Mouse (Mus musculus) adrenal gland, adult (tissue): ENCODE data around the gene Wdfy4.

Source experiments
- DNase-seq, 2 experiments: peaks; one replicate each; pipeline ENCODE4 v3.0.0; 2022 to 2023; ENCODE audit warnings: low spot score in 1 of 2; ENCODE audit not compliant: inconsistent age in 2 of 2

Gene Wdfy4

DNA sequence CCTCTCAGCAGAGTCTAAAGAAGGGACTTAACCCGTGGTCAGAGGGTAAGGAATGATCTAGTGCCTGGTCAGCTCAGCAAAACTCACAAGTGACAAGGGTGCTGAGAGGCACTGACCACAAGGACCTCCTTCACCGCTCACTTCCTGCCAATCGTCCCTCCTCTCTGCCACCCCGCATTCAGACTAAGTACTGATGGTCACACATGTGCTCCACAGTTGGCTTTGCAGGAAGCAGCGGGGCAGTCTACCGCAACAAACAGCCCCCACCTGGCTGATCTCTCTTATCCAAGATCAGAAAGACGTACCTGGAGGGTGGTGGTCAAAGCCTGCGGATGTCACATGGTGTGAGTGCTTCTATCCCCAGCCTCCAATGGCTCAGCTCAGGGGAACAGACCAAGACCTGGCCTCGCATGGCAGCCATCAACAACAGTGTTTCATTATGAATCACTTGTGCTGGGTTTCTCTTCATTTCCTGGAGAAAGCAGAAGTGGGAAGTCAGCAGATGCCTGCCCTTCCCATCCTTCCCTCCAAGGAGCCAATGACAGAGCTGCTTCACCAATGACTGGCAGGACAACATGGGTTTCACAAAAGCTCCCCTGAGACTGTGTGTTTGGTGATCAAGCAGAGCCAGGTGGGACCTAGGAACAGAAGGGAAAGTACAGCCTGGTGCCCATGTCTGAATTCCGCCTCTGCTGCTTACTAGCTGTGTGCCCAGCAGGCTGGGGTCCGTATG lies at the start of gene Wdfy4:
Gene Wdfy4 (minus strand): TSS at position 441 of the 733 bp plus-strand sequence.
- DNase-seq, result peak; percentile 18 to 36

- DNase-seq, result peak in 1 of 2 experiments; percentile 41
Observed at GRCm38 (mm10) chr14:33232048-33232447, 46.7 kb upstream of the Wdfy4 start.

DNA sequence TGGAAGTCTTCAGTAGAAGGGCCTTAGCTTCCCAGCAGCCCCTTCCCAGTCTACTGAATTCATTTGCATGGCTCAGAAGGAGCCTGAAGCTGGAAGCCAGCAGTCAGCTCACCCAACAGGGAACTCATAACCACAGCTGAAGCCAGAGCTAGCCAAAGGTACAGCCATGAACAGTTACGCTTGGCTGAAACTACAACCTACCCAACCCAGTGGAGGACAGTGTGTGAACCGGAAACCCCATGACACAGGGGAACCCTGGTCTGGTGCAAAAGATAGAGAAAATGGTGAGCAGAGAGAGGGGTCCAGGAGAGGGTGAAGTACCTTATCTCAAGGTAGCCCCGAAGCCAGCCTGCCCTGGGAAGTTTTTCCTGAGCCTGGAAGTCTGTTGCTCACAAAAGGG lies 46.0 kb upstream of the Wdfy4 start:
- no peak for DNase-seq

DNA sequence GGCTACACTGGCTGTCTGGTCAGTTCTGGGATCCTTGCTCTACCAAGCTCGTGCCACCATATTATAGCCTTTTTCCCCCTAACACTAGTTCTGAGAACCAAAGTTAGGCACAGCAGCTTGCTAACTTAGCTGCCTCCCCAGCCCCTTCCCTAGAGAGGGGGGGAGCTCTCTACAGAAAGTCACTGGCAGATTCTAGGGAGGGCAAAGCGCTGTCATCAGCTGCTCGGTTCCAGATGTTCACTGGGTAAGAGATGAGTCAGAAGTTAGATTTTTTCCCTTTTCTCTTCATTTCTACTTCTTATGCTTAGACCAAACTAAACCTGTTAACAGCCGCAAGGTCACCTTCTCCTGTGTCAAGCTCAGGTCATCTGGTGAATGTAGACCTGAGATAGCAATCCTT lies 45.4 kb upstream of the Wdfy4 start:
- DNase-seq, result no peak

DNA sequence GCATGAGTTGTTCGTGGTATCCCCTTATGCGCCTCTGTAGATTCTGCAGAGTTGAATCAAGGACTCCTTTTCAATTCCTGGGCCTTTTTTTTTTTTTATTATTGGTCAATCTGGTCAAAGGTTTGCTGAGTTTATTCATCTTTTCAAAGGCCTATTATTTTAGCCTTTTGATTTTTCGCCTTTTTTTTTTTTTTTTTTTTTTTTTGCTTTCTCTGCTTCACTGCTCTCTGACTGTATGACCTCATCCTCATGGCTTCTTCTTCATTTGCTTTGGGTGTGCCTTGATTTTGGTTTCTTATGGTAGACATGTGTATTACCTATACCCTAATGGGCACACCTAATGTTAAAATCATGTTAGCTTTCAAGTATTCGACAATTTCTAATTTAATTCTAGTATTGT lies 39.9 kb upstream of the Wdfy4 start:
- DNase-seq, result no peak

DNA sequence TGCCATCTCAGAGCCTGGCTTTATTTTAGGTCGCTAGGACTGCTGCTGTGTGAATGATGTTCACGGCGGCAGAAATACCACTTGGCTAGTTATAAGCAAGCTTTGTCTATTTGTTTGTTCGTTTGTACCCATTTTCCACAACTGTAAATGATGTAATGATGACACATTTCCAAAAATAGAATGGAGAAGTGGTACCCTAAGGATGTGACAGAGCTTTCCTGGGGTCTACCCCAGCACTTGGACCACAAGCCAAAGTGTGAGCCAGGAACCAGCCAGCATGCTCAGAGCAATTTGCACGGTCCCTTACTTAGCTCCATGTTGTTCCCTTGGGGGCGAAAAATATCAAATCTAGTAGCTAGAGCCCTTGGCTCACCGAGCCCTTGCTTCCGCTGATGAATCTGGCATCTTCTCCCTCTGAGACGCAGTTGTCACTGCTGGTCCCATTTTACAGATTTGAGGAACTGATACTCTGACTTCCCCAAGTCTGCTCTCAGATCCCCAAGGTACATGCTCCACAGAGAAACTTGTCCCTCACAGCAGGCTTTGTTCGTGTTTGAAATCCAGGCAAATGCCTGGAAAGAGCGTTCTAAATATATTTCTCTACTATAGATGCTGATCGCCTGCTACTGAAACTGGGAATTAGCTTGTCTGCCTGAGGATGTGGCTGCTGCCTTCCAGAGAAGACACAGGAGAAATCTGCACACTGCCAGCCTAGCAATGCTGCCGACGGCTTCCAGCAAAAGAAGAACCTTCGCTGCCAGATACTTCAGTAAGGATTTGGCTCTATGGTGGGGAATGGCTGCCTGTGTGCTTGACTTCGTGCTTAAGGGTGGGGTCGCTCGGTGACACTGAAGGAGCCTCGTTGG lies 31.3 kb upstream of the Wdfy4 start:
- no peak for DNase-seq

DNA sequence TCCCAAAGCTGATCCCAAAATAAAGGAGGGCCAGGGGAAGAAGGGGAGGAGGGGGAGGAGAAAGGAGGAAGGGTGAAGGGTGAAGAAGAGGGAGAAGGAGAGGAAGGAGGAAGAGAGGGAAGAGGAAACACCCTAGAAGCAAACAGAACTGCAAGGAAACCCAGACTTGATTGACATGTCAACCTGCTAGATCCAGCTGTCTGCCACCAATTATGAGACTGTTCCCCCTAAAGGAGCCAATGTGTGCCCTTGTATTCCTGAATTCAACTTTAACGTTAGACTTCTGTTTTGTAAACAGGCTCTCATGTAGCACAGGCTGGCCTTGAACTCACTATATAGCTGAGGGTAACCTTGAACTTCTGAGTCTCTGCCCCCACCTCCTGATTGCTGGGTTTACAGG lies 29.9 kb upstream of the Wdfy4 start:
- no peak for DNase-seq

- no peak for DNase-seq
Observed at GRCm38 (mm10) chr14:33214767-33215128, 29.4 kb upstream of the Wdfy4 start.

DNA sequence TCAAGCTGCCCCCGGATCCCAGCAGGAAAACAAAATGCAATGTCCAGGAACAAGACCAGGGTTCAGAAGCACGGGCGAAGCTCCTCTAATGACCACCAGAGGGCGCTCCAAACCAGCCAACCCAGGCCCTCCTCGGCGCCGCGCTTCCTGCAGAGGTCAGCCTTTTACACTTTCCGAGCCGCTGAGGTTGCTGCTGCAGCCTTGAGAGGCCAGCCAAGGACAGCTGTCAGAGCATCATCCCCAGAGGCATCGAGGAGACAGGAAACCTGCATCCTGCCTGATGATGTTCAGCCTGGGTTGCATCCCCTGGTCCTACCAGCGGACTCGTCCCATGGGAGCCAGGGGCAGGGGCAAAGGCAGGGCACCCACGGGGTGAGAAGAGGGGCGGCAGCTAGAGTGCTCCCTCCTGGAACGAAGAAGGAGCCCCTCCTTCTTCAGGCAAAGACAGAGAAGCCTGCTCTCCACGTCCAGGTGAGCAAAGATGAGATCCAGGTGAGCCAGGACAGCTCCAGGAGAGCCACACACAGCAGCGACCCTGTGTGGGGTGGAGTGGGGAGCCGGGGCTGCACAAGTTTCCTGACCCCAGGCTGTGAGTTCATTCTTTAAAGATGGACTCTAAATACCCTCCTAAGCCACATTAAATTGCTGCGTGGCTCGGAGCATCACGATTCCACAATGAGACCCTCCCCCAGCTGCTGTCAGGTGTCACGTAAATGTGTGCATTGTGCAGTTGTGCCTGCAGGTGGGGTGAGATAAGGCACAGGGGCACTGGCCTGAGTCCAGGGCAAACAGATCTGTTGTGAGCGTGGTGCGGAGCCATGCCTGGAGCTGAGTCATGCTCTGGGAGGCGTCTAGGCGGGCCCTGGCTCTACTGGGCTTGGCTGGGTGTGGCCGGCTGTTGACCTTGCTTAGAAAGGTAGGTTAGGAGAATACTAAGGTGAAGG lies 28.8 kb upstream of the Wdfy4 start, which contains the start of gene Arhgap22:
Gene Arhgap22 (plus strand): TSS at position 204 of the 944 bp plus-strand sequence.
- DNase-seq, result peak; percentile 88 to 95

GRCm38 (mm10) chr14:33212958-33213309 lies 27.6 kb upstream of the Wdfy4 start:
- DNase-seq, result no peak

GRCm38 (mm10) chr14:33212271-33212957 lies 27.1 kb upstream of the Wdfy4 start:
- DNase-seq, result no peak

- no peak for DNase-seq
Observed at GRCm38 (mm10) chr14:33210806-33211205, 25.5 kb upstream of the Wdfy4 start.

DNA sequence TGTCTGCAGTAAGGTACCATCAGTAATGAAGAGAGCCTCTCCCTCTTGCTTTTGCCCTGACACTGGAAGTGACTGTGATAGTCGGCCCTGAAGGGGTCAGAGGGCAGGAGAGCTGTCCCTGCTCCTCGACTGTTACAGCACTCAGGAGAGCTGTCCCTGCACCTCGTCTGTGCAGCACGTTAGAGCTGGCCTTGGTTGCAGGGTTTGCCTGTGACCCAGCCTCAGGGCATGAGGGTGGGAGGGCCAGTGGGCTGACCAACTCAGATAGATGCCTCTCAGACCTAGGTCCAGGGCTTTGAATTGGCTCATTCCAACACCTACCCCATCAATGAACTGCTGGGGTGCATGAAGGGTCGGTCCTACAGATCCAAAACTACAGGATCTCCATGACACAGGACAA lies 23.0 kb upstream of the Wdfy4 start:
- DNase-seq, result no peak

DNA sequence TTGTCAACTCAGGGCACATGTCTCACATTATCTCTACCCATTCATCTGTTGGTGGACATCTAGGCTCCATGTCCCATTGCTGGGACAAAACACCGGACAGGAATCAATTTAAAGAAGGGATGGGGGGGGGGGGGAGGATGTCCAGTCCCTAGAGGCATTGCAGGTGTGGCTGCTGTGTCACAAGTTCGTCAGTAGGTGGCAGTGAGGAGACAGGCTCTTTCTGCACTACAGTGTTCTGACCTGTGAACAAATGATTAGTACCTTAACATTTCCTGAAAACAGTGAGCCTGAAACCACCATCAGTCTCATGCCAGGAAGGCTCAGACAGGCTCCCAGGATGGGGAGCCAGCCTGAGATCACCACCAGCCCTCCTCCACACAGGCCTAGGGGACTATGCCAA lies 21.7 kb upstream of the Wdfy4 start:
- peak in 1 of 2 experiments; percentile 41 for DNase-seq

DNA sequence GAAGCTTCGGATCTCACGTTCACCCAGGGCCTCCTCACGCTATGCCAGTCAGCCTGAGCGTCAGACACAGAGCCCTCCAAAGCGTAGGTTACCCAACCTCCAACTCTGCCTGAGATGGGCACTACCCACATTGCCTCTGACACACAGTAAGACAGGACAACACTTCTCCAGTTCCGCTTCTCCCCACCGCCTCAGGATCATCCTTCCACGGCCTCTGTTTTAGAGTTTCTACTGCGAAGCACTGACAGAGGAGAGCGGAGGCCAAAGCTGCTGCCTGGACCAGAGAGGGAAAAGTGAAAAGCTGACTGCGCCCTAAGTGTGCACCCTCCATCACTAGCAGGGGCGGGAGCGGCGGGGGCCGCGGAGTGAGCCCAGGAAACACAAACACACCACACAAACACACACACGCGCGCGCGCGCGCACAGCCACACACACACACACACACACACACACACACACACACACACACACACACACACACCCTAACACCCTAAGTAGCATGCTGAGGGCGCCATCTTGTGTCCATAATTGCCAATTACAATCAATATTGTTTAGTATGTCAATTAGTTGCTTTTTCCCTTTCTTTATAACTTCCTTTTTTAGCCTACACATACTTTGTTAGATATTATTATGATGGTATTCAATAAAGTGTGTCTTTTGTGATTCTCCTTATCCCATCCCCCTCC lies 20.1 kb upstream of the Wdfy4 start:
- DNase-seq, result peak in 1 of 2 experiments; percentile 35

- no peak for DNase-seq
Observed at GRCm38 (mm10) chr14:33203777-33204176, 18.5 kb upstream of the Wdfy4 start.

GRCm38 (mm10) chr14:33202885-33203284 lies 17.6 kb upstream of the Wdfy4 start:
- no peak for DNase-seq

DNA sequence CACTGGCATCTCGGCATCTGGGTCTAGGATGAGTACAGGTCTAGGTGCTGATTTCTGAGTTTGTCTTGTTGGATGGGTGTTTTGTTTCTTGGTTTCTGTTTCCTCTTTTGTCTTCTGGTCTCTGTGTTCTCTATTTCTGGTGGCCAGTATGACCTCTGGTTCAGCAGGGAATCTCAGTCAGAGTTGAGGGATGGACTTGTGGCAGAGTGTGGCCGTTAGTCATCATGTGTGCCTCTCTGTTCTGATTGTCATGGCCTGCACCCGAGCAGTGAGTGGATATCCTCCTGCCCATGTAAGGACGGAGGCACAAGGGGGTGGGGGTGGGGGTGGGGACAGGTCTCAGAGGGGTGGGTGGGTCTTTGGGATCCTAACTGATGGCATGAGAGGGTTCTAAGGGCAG lies 16.9 kb upstream of the Wdfy4 start:
- no peak for DNase-seq

DNA sequence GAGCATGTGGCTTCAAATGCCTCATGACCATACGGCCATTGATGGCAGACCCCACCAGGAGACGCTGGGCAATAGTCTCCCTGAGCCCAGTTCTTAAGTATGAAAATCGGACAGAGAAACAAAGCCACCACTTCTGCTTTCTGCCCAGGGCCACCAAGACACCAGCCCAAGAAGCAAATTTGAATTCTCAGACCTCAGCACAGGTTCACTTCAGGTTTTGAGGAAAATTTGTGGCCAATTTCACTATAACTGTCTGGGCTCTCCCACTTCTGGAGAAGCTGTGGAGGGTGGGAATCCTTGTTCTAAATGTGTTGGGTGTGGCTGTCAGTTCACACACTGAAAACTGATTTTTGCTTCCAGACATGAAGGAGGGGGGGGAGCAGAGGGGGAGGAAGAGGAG lies 8.9 kb upstream of the Wdfy4 start:
- no peak for DNase-seq

DNA sequence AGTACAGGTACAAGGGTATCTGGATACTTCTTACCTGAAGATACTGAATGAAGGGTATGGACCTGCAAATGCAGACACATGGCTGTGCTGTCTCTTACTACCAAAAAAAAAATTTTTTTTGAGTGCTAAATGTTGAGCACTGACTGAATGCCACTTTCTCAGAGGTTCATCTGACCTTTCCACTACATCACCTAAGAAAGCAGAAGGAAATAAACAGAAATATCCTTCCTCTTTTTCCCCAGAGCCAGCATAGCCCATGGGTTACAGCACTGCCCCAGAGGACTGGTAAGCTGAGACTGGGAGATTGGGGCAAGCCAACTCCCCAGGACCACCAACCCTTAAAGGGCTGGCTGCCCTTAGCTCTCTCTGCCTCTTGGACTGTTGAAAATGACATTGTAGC lies 8.5 kb upstream of the Wdfy4 start:
- no peak for DNase-seq
